Mouse (Mus musculus): ENCODE data around the gene Cxcr3.
A peak's percentile ranks its signal among the peaks of the same experiment; 100 is the strongest.

The Cxcr3 gene

GRCm38 (mm10) chrX:101733828-101734319 lies at the start of gene Cxcr3:
Gene Cxcr3, minus strand, starts transcription at chrX:101734269.
- peak; percentile 36 to 39 for DNase-seq (ENCODE audit: low spot score in 2 of 2)

- DNase-seq (ENCODE audit: low spot score in 2 of 2) = peak; percentile 41 to 52
These were observed 38.0 kb upstream of the Cxcr3 start for GRCm38 (mm10) chrX:101772035-101772434.

- DNase-seq (ENCODE audit: low spot score in 2 of 2) = peak; percentile 56 to 64
These were observed 36.2 kb upstream of the Cxcr3 start for GRCm38 (mm10) chrX:101770307-101770706.

GRCm38 (mm10) chrX:101769478-101769877 lies 35.4 kb upstream of the Cxcr3 start:
- no peak for DNase-seq (ENCODE audit: low spot score in 2 of 2)

GRCm38 (mm10) chrX:101767280-101767679 lies 33.2 kb upstream of the Cxcr3 start:
- no peak for DNase-seq (ENCODE audit: low spot score in 2 of 2)

- no peak for DNase-seq (ENCODE audit: low spot score in 2 of 2)
These were observed 31.0 kb upstream of the Cxcr3 start for GRCm38 (mm10) chrX:101765111-101765510.

- no peak for DNase-seq (ENCODE audit: low spot score in 2 of 2)
These were observed 30.6 kb upstream of the Cxcr3 start for GRCm38 (mm10) chrX:101764621-101765020.

- DNase-seq (ENCODE audit: low spot score in 2 of 2) = no peak
These were observed 20.4 kb upstream of the Cxcr3 start for GRCm38 (mm10) chrX:101754478-101754877.

GRCm38 (mm10) chrX:101750144-101750543 lies 16.1 kb upstream of the Cxcr3 start:
- DNase-seq (ENCODE audit: low spot score in 2 of 2) = no peak

- DNase-seq (ENCODE audit: low spot score in 2 of 2) = no peak
These were observed 7.0 kb upstream of the Cxcr3 start for GRCm38 (mm10) chrX:101741064-101741433.

- no peak for DNase-seq (ENCODE audit: low spot score in 2 of 2)
These were observed 6.4 kb upstream of the Cxcr3 start for GRCm38 (mm10) chrX:101740335-101741063.

GRCm38 (mm10) chrX:101737201-101737600 lies 3.1 kb upstream of the Cxcr3 start:
- DNase-seq (ENCODE audit: low spot score in 2 of 2) = peak in 1 of 2 experiments; percentile 2

GRCm38 (mm10) chrX:101734981-101735380 lies 912 bp upstream of the Cxcr3 start:
- no peak for DNase-seq (ENCODE audit: low spot score in 2 of 2)

GRCm38 (mm10) chrX:101733288-101733687 lies 781 bp downstream of the Cxcr3 start:
- DNase-seq (ENCODE audit: low spot score in 2 of 2) = no peak

GRCm38 (mm10) chrX:101732644-101733043 lies 1.4 kb downstream of the Cxcr3 start:
- no peak for DNase-seq (ENCODE audit: low spot score in 2 of 2)

GRCm38 (mm10) chrX:101730010-101730409 lies 4.1 kb downstream of the Cxcr3 start:
- DNase-seq (ENCODE audit: low spot score in 2 of 2) = no peak

GRCm38 (mm10) chrX:101720401-101720800 lies 13.7 kb downstream of the Cxcr3 start:
- DNase-seq (ENCODE audit: low spot score in 2 of 2) = no peak

- DNase-seq (ENCODE audit: low spot score in 2 of 2) = no peak
These were observed 29.0 kb downstream of the Cxcr3 start for GRCm38 (mm10) chrX:101705111-101705510.

GRCm38 (mm10) chrX:101698232-101698631 lies 35.8 kb downstream of the Cxcr3 start:
- no peak for DNase-seq (ENCODE audit: low spot score in 2 of 2)

- DNase-seq (ENCODE audit: low spot score in 2 of 2) = no peak
These were observed 36.5 kb downstream of the Cxcr3 start for GRCm38 (mm10) chrX:101697537-101697936.

- DNase-seq (ENCODE audit: low spot score in 2 of 2) = no peak
These were observed 38.4 kb downstream of the Cxcr3 start for GRCm38 (mm10) chrX:101695686-101696085.

Data from spleen, postnatal 36 days (tissue).